Mouse (Mus musculus): ENCODE measurements at regions not wholly inside any gene's neighbourhood (a gene's known extent, or its start where the extent isn't known, plus 50 kb on each side); places are given as distances from the start of the nearest gene placed in this dataset.

- peak; percentile 75 to 85 for DNase-seq
- intact Hi-C loops (cut with DNase I) = loop anchor here (5.0 kb wide), 1 partner anchor 61 kb away; no protein-coding TSS in a partner anchor
These were observed 99.8 kb upstream of the Irx3 start for GRCm38 (mm10) chr8:91901525-91902281.

GRCm38 (mm10) chr8:91899747-91900146, 97.9 kb upstream of the Irx3 start:
- intact Hi-C loops (cut with DNase I) = loop anchor here (5.0 kb wide), 1 partner anchor 63 kb away; no protein-coding TSS in a partner anchor
- peak; percentile 67 to 70 for DNase-seq

GRCm38 (mm10) chr8:91897381-91897780, 95.5 kb upstream of the Irx3 start:
- no peak for DNase-seq
- intact Hi-C loops (cut with DNase I) = no loop called here

- DNase-seq = no peak
- intact Hi-C loops (cut with DNase I) = no loop called here
These were observed 94.1 kb upstream of the Irx3 start for GRCm38 (mm10) chr8:91895987-91896386.

- no peak for DNase-seq
- intact Hi-C loops (cut with DNase I) = no loop called here
These were observed 83.0 kb upstream of the Irx3 start for GRCm38 (mm10) chr8:91884862-91885261.

- intact Hi-C loops (cut with DNase I) = no loop called here
- DNase-seq = no peak
These were observed 82.5 kb upstream of the Irx3 start for GRCm38 (mm10) chr8:91884325-91884724.

GRCm38 (mm10) chr8:91883012-91883411, 81.1 kb upstream of the Irx3 start:
- intact Hi-C loops (cut with DNase I) = no loop called here
- DNase-seq = no peak

GRCm38 (mm10) chr8:91878886-91879285, 77.0 kb upstream of the Irx3 start:
- intact Hi-C loops (cut with DNase I) = no loop called here
- no peak for DNase-seq

- no peak for DNase-seq
These were observed 74.3 kb upstream of the Irx3 start for GRCm38 (mm10) chr8:91876161-91876560.

GRCm38 (mm10) chr8:91873232-91873631, 71.4 kb upstream of the Irx3 start:
- no peak for DNase-seq
- intact Hi-C loops (cut with DNase I) = no loop called here

More at GRCm38 (mm10) chr8:91876161-91876560, 74.3 kb upstream of the Irx3 start:
- intact Hi-C loops (cut with DNase I) = no loop called here

GRCm38 (mm10) chr8:91872278-91873115, 70.6 kb upstream of the Irx3 start:
- intact Hi-C loops (cut with DNase I) = no loop called here
- DNase-seq = peak; percentile 32 to 37

- no peak for DNase-seq
- intact Hi-C loops (cut with DNase I) = no loop called here
These were observed 65.2 kb upstream of the Irx3 start for GRCm38 (mm10) chr8:91867069-91867468.

GRCm38 (mm10) chr8:91866076-91866475, 64.2 kb upstream of the Irx3 start:
- intact Hi-C loops (cut with DNase I) = no loop called here
- no peak for DNase-seq

- intact Hi-C loops (cut with DNase I) = no loop called here
- DNase-seq = no peak
These were observed 63.5 kb upstream of the Irx3 start for GRCm38 (mm10) chr8:91865361-91865760.

- no peak for DNase-seq
- intact Hi-C loops (cut with DNase I) = no loop called here
These were observed 61.6 kb upstream of the Irx3 start for GRCm38 (mm10) chr8:91863505-91863904.

- no peak for DNase-seq
- intact Hi-C loops (cut with DNase I) = no loop called here
These were observed 54.0 kb upstream of the Irx3 start for GRCm38 (mm10) chr8:91855881-91856280.

- DNase-seq = peak; percentile 68 to 70
- intact Hi-C loops (cut with DNase I) = loop anchor here (5.0 kb wide), 1 partner anchor 42 kb away; no protein-coding TSS in a partner anchor
These were observed 52.5 kb upstream of the Irx3 start for GRCm38 (mm10) chr8:91854369-91854768.

GRCm38 (mm10) chr8:91853803-91854202, 51.9 kb upstream of the Irx3 start:
- intact Hi-C loops (cut with DNase I) = loop anchor here (5.0 kb wide), 1 partner anchor 42 kb away; no protein-coding TSS in a partner anchor

GRCm38 (mm10) chr8:91853336-91853735, 51.5 kb upstream of the Irx3 start:
- peak; percentile 45 to 46 for DNase-seq
- intact Hi-C loops (cut with DNase I) = loop anchor here (5.0 kb wide), 1 partner anchor 41 kb away; no protein-coding TSS in a partner anchor

More at GRCm38 (mm10) chr8:91853803-91854202, 51.9 kb upstream of the Irx3 start:
- peak in 1 of 2 experiments; percentile 5 for DNase-seq

All from heart, postnatal 10 days (tissue).